Mouse (Mus musculus) v-Abl transformed pro-B cells (cell line): ENCODE data around the gene Slc22a15.

Experiments used
- in situ Hi-C, 2 experiments: fragments of 400-800 bp; cut with MboI; formaldehyde crosslinking; loops; one replicate each; pipeline ENCODE4 v1.15.1; 2025; ENCODE audit not compliant: unreplicated experiment in 2 of 2

Gene Slc22a15

GRCm38 (mm10) chr3:101923843-101924740, at the start of gene Slc22a15:
Slc22a15 (minus strand) TSS chr3:101924453.
- in situ Hi-C loops: no loop called here

DNA sequence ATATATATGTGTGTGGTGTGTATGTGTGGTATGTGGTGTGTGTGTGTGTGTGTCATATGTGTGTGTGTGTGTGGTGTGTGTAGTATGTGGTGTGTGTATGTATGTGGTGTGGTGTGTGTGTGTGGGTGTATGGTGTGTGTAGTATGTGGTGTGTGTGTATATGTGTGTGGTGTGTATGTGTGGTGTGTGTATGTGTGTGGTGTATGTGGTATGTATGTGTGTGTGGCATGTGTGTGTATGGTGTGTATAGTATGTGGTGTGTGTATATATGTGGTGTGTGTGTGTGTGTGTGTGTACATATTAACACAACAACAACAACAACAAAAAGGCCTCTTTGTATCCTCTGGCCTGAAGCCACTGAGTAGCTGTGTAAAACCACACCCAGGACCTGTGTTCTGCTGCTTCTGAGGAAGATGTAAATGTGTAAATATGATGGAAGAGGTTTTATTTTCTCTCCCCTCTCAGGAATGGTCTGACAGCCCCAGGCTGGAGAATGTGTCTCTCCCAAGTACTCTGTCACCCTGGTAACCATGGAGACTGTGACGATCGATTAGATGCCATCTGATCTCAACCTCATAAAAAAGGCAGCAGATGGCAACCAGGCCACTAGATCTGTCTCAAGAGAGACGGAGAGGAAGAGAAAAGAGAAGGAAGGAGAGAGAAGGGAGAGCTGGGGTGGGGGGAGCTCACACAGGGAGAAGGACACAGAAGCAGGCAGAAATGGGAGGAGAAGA, 42.7 kb upstream of the Slc22a15 start:
- in situ Hi-C loops: no loop called here

DNA sequence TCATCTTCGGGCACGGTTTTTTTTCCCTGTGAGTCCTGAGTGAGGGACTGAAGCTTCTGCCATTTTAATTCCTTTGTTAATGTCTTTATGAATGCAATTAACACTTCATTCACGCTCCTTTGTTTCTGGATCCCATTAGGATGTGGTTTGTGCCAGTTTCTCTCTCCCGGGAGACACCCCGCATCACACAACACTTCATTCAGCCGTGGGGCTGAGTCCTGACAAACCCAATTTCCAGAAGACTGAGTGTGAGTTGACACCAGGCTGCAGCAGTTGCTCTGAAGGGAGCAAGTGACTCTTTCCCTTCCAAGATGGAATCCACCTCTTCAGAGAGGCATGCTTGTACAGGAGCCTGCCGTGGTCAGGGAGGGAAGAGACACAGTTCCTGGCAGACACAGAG, 40.1 kb upstream of the Slc22a15 start:
- in situ Hi-C loops: no loop called here

DNA sequence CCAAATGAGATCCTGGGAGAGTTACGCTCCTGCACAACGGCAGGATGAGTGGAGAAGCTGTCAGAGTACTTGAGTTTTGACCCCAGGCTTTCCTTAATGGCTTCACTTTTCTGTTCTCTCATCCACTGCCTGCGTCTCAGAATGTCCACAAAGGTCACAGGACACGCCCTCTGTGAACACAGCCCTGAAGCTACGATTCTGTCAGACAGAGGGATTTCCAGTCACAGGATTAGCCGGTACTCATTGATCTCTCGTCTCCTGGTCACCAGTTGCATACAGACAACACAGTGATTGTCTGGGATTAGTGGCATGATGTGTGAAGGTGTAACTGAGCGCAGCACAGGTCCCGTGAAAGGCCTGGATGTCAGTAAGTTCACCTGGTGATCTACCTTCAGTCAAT, 39.2 kb upstream of the Slc22a15 start:
- in situ Hi-C loops: no loop called here

- in situ Hi-C loops: no loop called here
These were observed 37.0 kb upstream of the Slc22a15 start for GRCm38 (mm10) chr3:101961146-101961835.

- in situ Hi-C loops: no loop called here
These were observed 33.8 kb upstream of the Slc22a15 start for GRCm38 (mm10) chr3:101958047-101958446.

- in situ Hi-C loops: no loop called here
These were observed 29.3 kb upstream of the Slc22a15 start for GRCm38 (mm10) chr3:101953506-101953905.

DNA sequence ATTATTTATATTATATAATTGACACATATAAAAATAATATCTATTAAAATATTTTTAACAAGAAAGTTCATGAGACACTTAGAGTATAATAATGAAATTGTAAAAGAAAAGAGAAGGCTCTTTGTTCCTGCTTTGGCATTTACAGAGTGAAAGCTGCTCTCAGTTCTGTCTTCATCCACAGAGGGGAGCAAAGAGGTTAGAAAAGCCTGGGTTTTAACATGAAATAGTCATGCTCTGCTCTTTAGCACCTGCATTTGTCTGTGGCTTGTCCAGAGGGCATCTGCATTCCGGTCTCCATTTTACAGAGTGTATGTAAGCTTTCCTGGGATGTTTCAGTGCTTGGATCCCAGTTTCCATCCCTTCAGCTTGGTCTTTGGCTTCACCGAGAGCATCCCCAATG, 28.3 kb upstream of the Slc22a15 start:
- in situ Hi-C loops: no loop called here

DNA sequence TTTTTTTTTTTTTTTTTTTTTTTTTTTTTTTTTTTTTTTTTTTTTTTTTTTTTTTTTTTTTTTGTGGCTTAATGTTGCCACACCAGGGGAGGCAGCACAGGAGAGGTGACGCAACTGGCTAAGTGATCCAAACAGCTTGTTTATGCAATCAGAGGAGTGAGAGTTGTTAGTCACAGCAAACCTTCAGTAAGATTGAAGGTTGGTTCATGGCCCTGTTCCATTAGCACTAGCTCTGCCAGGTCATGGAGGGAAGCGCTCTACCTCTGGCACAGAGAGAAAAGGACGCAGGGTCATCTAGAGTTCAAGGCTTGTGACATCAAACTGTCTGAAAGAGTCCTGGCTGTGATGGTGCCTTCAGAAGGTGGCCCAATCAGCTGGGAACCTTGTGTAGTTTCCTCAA, 24.3 kb upstream of the Slc22a15 start:
- in situ Hi-C loops: no loop called here

- in situ Hi-C loops: no loop called here
These were observed 23.0 kb upstream of the Slc22a15 start for GRCm38 (mm10) chr3:101947250-101947649.

DNA sequence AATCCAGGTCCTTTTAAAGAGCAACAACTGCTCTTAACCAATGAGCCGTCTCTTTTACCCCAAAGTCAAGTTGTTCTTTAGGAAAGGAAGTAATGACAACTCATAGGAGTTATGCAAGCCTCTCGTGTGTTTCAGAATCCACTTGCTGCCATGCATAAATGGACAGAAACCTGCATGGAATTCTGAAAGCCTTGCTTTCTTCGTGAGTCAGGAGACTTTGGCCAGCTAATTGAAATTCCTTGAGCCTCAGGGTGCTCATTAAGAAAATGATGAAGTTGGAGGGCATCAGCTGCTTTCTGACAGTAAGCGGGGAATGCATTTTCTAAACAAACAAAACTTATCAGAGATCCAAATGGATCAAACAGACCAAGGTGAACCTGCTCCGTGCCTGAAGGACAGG, 21.0 kb upstream of the Slc22a15 start:
- in situ Hi-C loops: no loop called here

- in situ Hi-C loops: no loop called here
These were observed 16.2 kb upstream of the Slc22a15 start for GRCm38 (mm10) chr3:101940418-101940817.

DNA sequence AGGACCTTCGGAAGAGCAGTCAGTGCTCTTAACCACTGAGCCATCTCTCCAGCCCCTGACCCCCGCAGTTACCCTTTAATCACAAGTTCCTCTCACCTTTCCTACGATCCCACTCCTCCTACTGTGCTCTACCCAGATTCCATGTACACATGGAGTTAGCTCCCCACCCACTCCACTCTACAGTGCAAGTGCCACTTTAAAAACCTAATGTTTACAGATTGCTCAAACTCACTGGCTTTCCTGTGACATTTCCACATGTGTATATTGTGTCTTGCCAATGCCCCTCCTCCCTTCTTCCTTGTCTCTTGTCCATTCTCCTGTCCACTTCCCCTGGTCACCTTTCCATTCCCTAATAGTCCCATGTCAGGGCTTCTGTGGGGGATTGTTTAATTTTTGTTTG, 15.6 kb upstream of the Slc22a15 start:
- in situ Hi-C loops: no loop called here

GRCm38 (mm10) chr3:101939152-101939551, 14.9 kb upstream of the Slc22a15 start:
- in situ Hi-C loops: no loop called here

DNA sequence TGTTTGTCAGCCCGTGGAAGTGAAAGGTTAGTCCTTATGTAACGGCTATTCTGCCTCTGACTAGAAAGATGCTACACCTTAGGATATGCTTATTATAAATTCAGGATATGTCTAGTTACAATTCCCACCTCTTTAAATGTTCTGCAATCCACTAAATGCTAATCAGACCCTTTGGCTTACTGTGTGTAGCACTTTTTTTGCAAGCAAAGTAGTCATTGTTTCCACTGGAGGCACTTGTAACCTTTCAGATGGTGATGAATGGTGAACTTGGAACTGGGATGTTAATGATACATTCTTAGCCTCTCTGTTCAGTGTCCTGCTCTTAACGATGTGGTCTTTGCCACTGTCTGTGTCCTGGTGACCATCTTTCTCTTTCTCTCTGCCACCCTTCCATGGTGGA, 12.1 kb upstream of the Slc22a15 start:
- in situ Hi-C loops: no loop called here

- in situ Hi-C loops: no loop called here
These were observed 9.6 kb upstream of the Slc22a15 start for GRCm38 (mm10) chr3:101933820-101934219.

DNA sequence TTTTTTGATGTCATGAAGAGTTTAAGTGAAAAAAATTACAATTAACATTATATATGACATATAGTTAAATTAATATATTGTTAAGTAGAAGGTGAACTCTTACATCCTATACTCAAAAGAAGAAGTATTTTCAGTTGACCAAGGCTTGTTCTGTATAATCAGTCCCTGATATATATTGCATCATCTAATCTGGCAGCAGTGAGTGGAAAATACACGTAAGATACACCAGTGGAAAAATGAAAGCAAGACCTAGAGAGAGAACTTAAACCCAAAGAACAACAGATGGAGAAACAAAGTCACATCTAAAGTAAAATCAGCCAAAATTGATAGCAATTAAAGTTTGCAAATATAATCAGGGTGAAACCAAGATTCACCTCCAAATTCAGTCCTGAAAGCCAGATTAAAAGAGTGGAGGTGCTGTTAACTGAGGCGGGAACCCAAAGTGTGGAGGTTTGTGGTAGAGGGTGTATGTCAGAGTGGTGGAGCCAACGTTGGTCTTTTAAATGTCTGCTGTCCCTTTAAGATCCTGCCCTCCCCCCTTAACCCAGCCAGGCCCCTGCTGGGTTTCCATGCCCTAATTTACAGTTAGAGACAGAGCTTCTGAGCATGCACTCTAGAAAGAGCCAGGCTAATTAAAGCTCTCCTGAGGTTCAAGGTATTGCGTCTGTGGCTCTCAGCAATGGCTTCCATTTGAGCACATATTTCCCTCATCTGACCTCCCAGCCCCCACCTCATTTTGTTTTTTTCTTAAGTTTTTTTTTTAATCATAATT, 5.0 kb upstream of the Slc22a15 start:
- in situ Hi-C loops: no loop called here

- in situ Hi-C loops: no loop called here
These were observed 2.4 kb upstream of the Slc22a15 start for GRCm38 (mm10) chr3:101926636-101927035.

DNA sequence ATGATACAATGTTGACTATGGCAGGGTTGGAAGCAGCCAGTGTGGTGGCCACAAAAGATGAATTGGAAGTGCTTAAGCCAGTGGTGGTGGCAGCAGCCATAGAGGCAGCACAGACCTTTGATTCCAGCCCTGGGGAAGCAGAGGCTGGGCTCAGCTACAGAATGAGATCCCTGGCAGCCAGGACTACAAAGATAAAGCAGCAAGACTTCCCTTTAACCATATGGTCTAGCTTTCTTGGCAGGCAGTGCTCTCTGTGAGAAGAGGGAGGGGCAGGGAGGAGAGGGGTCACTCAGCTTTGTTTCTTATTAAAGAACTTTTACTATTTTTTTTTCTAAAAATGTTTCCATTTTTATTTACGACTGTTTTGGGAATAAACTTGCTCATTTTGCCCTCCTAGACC, 1.4 kb upstream of the Slc22a15 start:
- in situ Hi-C loops: no loop called here

DNA sequence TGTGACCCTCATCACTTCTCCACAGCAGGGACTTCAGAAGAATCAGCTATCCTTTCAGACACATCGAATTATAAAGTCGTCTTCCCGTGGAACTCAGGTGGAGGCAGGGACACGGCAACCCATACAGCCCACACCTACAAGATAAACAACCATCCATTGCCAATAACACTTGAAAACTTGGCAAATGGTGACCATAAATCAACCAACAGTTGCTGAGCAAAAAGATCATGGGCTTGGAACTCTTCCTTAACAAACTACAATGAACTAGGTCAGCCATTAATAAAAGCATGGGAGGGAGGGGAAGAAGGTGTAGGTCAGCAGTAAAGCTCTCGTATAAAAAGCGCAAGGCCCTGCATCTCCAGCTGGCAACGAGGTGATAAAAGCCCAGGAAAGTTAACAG, 1.9 kb downstream of the Slc22a15 start:
- in situ Hi-C loops: no loop called here

GRCm38 (mm10) chr3:101918526-101918925, 5.7 kb downstream of the Slc22a15 start:
- in situ Hi-C loops: no loop called here
